Mouse (Mus musculus): ENCODE measurements at regions not wholly inside any gene's neighbourhood (a gene's known extent, or its start where the extent isn't known, plus 50 kb on each side); places are given as distances from the start of the nearest gene placed in this dataset.

DNA sequence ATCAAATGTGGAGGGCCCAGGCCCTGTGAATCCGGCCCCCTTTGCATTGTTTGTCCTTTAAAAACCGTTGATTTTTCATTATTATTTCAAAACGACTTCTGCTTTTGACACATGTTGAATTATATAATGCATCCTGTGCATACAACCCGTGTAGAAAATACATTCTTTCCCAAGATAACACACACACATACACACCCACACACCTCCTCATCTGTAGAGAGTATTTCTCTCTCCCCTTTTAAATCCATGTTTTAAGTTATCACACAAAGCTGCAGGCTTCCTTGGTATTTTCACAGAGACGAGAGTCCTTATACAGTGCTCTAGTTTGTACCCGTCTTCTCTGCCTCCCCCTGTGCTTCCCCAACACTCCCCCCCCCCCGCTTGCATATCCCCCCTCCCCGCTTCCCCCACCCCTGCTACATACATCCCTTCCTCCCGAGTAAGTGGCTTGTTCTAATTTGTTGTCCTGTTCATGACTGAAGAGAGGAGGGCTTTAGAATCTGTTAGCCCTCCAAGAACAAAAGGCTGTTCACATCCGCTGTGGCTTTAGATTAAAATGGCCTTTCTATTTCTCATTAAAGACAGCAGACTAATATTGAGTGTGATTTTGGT lies 95.8 kb upstream of the Errfi1 start:
- H3K4me3 ChIP-seq: no peak overlapping the region
- H3K4me1 ChIP-seq: peaks cover 28% of the 10 kb centered on the region
- 38% methylated on average over 10 of the region's 10 CpGs for WGBS
- no peaks in the 10 kb centered on the region for H3K27me3 ChIP-seq
- H3K4me2 ChIP-seq (replicated peaks): peak overlapping the region; percentile 45; the same call in 1 of the 2 replicates
- H3K36me3 ChIP-seq: no peaks in the 10 kb centered on the region
- no peak for ATAC-seq (ENCODE audit: low FRiP score, low read depth)
- H3K27ac ChIP-seq: peak overlapping the region; percentile 52; the same call in 1 of the 2 replicates
- peak overlapping the region; percentile 45 for H3K9ac ChIP-seq
- peaks cover 5% of the 10 kb centered on the region; the same call in 1 of the 2 replicates for H3K9me3 ChIP-seq

DNA sequence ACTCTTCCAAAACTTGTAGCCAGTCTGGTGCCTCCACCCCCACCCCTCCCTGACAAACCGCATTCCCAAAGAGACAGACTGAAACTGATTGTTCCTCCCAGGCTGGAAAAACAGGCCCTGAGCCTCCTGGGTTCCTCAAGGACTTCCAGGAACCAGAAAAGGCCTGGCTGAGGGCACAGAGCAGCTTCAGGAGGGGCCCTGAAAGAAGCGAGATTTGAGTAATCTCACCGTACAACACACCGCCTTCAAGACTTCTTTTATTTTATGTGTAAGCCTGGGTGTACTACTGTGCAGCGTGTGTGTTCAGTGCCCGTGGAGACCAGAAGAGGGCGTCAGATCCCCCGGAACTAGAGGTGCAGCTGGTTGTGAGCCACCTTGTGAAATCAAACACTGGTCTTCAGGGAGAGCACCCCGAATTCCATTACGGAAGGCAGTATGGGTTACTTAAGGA lies 96.4 kb upstream of the Errfi1 start:
- no peak for ATAC-seq (ENCODE audit: low FRiP score, low read depth)

DNA sequence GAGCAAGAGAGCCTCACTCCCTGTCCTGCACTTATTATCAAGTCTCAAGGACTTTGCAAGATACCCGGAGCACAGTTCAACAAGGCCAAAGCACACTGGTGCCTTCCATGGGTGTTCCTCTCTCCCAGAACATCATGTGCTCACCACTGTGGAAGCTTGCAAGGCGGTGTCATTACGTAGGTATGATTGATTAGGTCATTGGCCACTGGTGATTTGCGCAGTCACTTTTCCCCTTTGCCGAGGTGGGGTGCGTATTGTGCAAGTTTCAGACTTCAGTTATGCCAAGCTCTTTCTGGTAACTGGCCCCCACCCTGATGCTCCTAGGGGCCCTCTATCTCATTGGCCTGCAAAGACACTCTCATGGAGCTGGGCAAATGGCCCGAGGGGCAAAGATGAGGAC lies 98.3 kb upstream of the Errfi1 start:
- Histone ChIP-seq H3K27ac (no peak overlapping the region), H3K4me1 (peaks cover 37% of the 10 kb centered on the region), H3K4me3 (no peak overlapping the region), H3K36me3 (no peaks in the 10 kb centered on the region), H3K27me3 (no peaks in the 10 kb centered on the region), H3K9me3 (peaks cover 5% of the 10 kb centered on the region; the same call in 1 of the 2 replicates), H3K9ac (no peak overlapping the region), H3K4me2 (replicated peaks) (no peak overlapping the region)
- ATAC-seq (ENCODE audit: low FRiP score, low read depth): no peak
- 92% methylated on average over 7 of the region's 7 CpGs for WGBS

More for the DNA sequence above, 96.4 kb upstream of the Errfi1 start:
- Histone ChIP-seq H3K9ac (no peak overlapping the region), H3K27me3 (no peaks in the 10 kb centered on the region), H3K4me2 (replicated peaks) (no peak overlapping the region), H3K27ac (no peak overlapping the region), H3K9me3 (peaks cover 5% of the 10 kb centered on the region; the same call in 1 of the 2 replicates), H3K4me1 (peaks cover 28% of the 10 kb centered on the region), H3K36me3 (no peaks in the 10 kb centered on the region), H3K4me3 (no peak overlapping the region)
- WGBS: 74% methylated on average over 10 of the region's 10 CpGs

DNA sequence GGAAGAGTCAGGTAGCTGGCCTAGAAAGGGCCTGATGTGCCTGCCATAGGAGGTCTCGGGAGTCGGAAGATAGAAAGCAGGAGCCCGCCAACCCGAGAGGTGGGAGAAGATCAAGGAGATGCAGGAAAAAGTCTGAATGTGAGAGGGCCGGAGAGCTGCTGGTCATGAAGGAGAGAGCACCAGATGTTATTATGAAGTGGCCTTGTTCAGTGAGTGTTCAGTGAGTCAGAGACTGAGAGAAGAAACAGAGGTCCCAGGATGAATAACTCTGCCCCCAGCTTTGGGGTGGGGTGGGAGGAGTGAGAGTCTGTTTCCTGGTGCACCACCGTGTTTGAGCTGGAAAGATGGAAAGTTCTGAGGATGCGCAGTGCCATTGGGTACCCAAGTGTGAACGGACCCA lies 100.2 kb upstream of the Slc45a1 start:
- Histone ChIP-seq H3K4me2 (replicated peaks) (no peak overlapping the region), H3K4me1 (peaks cover 27% of the 10 kb centered on the region), H3K9me3 (peaks cover 5% of the 10 kb centered on the region; the same call in 1 of the 2 replicates), H3K36me3 (no peaks in the 10 kb centered on the region), H3K4me3 (no peak overlapping the region), H3K27ac (no peak overlapping the region), H3K27me3 (no peaks in the 10 kb centered on the region), H3K9ac (no peak overlapping the region)
- 74% methylated on average over 8 of the region's 8 CpGs for WGBS
- ATAC-seq (ENCODE audit: low FRiP score, low read depth): no peak

DNA sequence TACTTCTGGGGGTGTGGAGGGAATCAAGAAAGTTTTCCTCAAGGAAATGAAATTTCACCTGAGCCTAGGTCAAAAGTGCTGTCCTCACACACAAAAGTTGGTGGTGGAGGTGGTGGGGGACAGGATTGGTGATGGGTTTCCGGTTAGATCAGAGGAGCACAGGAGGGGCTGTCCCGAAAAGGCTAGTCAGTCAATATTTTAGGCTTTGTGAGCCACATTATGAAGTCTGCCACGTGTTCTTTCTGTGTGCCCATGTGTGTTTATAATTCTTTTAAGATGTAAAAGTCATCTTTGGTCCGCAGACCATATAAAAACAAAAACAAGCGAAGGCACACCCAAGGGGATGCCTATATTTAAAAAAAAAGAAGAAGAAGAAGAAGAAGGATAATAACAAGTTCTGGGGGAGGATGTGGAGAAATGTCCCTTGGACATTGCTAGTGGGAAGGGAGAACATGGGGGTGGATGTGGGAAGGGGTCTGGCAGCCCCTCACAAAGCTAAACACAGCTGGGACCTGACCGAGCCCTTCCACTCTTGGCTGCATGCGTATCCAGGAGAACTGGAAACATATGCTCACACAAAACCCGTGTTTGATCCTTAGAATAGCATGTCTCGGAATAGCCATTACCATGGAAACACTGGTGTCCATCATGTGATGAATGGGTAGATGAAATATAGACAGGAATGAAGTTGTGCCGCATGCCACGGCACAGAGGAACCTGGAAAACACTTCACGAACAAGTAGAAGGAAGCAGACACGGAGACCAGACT lies 98.7 kb upstream of the Slc45a1 start:
- Histone ChIP-seq H3K9ac (no peak overlapping the region), H3K36me3 (no peaks in the 10 kb centered on the region), H3K27ac (no peak overlapping the region; the same call in 1 of the 2 replicates), H3K4me3 (no peak overlapping the region), H3K27me3 (no peaks in the 10 kb centered on the region), H3K4me1 (peaks cover 34% of the 10 kb centered on the region), H3K4me2 (replicated peaks) (no peak overlapping the region), H3K9me3 (peaks cover 5% of the 10 kb centered on the region; the same call in 1 of the 2 replicates)
- WGBS: 51% methylated on average over 13 of the region's 13 CpGs
- no peak for ATAC-seq (ENCODE audit: low FRiP score, low read depth)

DNA sequence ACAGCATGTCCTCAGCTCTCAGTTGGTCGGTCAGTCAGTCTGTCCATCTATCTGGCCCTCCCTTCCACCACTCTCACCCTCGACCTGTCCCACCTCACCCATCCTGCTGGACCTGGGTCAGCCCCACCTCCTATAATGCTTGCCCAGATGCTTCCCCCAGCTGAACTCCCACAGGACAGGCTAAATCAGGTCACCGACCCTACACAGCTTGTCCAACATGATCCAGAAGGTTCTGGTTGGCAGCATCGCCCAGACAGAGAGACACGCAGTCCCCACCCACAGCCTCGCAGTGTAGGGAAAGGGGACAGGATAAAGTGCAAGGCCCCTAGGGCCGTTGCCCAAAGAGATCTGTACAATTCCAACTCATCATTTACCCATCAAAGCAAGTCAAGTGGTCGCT lies 97.1 kb upstream of the Slc45a1 start:
- Histone ChIP-seq H3K36me3 (no peaks in the 10 kb centered on the region), H3K4me2 (replicated peaks) (no peak overlapping the region), H3K27me3 (no peaks in the 10 kb centered on the region), H3K9ac (no peak overlapping the region), H3K9me3 (no peaks in the 10 kb centered on the region), H3K27ac (no peak overlapping the region), H3K4me3 (no peak overlapping the region), H3K4me1 (peaks cover 36% of the 10 kb centered on the region)
- WGBS: 85% methylated on average over 8 of the region's 8 CpGs
- ATAC-seq (ENCODE audit: low FRiP score, low read depth): no peak

DNA sequence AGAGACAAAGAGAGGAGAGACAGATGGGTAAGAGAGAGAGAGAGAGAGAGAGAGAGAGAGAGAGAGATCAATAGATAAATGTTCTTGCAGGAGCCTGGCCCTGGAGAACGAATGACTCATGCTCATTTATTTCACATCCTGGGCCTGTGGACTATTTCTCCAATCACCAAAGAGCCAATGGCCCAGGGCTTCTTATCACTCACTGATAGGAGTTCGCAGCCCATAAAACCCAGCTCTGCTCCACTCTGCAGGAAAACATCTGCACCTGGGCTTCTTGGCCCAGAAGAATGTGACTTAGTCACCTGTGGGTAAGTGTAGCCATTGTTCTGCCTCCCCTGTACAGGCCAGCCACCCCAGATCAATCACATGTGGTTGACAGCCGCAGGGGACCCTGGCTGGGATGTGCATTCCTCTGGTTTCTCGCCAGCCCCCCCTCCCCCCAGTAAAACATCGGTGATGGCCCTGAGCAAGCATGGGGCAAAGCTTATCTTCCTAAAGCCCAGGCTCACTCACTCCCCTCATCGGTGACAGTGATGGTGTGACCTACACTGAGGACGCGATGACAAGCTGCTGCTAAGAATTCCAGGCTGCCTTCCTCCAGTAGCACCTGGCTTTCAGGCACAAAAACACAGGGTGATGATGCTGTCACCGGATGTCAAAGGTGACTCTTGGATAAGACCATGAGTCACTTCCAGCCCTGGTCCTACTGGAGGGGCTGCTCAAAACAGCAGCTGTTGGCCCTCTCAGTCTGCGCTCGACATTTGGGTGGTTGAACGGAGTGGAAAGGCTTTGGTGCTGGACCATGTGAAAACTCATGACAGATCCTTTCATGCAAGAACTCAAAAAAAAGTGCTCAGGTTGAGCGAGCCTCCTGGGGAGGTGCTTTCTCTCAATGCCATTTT lies 96.4 kb upstream of the Slc45a1 start:
- Histone ChIP-seq H3K27me3 (no peaks in the 10 kb centered on the region), H3K27ac (no peak overlapping the region), H3K4me1 (peaks cover 38% of the 10 kb centered on the region), H3K36me3 (no peaks in the 10 kb centered on the region), H3K9ac (no peak overlapping the region), H3K4me3 (no peak overlapping the region), H3K4me2 (replicated peaks) (no peak overlapping the region), H3K9me3 (no peaks in the 10 kb centered on the region)
- WGBS: 42% methylated on average over 13 of the region's 13 CpGs
- no peak for ATAC-seq (ENCODE audit: low FRiP score, low read depth)

DNA sequence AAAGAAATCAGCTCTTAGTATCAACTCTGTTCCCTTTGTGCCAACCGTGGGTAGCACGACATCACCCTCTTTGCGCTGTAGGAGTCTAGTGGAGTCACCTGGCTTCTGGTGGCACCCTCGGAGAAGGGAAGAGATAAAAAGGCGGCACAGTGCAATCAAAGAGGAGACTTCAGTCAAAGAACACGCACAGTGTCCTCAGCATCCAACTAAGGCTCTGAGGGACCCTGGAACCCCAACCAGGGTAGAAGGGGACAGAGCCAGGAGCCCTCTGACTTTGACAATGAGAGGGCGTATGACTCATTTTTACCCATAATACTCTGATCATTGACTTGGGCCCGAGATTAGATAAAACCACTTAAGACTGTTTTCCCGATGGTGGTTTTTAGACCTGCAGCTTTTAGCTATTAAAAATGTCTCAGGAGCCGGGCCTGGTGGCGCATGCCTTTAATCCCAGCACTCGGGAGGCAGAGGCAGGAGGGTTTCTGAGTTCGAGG lies 94.5 kb upstream of the Slc45a1 start:
- Histone ChIP-seq H3K4me3 (no peak overlapping the region), H3K4me2 (replicated peaks) (no peak overlapping the region), H3K27me3 (no peaks in the 10 kb centered on the region), H3K4me1 (peaks cover 42% of the 10 kb centered on the region), H3K9me3 (no peaks in the 10 kb centered on the region), H3K9ac (no peak overlapping the region), H3K27ac (peak overlapping the region; percentile 28; the same call in 1 of the 2 replicates), H3K36me3 (no peaks in the 10 kb centered on the region)
- ATAC-seq (ENCODE audit: low FRiP score, low read depth): no peak
- 81% methylated on average over 13 of the region's 13 CpGs for WGBS

DNA sequence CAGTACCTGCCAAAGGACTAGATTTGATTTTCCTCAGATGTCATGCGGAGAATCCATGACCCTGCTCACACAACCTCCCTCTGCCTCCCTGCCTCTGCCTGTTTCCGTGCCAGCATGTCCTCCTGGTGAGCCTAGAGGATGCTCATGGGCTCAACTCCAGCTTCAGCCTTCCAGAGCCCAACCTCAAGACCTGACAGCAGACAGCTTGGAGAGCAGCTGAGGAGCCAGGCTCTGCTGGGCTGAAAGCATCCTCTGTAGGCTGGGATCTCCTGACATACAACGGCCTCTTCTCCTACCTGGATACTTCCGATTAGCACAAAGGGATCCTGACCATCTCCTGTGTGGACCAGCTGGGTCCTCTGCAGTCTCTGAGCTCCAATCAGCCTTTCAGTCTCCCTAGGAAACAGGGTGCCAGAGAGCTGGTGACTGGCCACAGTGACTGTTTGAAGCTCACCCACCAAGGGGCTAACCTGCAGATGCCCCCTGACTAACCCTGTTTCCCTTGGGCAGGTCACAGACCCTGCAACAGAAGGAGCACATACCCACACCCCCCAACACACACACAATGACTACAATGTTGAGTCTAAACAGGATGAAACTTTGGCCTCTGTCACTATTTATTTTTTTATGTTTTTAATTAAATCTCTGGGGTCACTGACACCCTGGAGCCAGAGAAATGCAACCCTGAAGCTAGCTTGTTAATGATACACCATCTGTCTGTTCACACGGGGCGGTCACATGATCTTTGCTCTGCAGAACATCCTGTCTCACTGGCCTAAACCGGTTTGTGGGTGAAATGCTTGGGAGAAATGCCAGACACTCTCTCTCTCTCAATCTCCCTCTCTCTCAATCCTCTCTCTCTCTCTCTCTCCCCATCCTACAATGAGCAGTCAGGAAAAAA lies 93.8 kb upstream of the Slc45a1 start:
- no peak overlapping the region for H3K9ac ChIP-seq
- H3K4me1 ChIP-seq: peaks cover 36% of the 10 kb centered on the region
- no peaks in the 10 kb centered on the region for H3K9me3 ChIP-seq
- H3K27ac ChIP-seq: peak overlapping the region; percentile 28; the same call in 1 of the 2 replicates
- no peak overlapping the region for H3K4me3 ChIP-seq
- no peak overlapping the region for H3K4me2 ChIP-seq (replicated peaks)
- H3K27me3 ChIP-seq: no peaks in the 10 kb centered on the region
- peak; percentile 55; the same call in 1 of the 2 replicates for ATAC-seq (ENCODE audit: low FRiP score, low read depth)
- 47% methylated on average over 7 of the region's 7 CpGs for WGBS
- no peaks in the 10 kb centered on the region for H3K36me3 ChIP-seq

DNA sequence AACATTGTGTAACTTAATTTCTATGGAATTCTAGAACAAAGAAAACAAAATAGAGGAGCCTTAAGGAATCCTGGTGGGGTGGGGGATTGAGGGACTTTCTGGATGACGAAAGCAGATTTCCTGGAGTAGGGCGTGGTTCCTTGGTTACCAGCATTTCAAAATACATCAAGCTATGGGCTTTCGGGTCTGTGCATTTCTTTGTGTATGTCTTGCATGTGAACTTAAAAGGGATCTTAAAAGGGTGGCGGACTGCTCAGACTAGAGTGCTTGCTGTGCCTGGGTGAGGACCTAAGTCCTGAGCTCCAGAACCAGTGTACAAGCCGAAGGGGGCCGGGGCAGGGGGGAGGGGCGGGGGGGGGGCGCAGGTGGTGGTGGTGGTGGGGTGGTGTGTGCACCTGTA lies 91.5 kb upstream of the Slc45a1 start:
- Histone ChIP-seq H3K4me2 (replicated peaks) (no peak overlapping the region), H3K27me3 (no peaks in the 10 kb centered on the region), H3K4me1 (peaks cover 22% of the 10 kb centered on the region), H3K36me3 (no peaks in the 10 kb centered on the region), H3K9ac (no peak overlapping the region), H3K4me3 (no peak overlapping the region), H3K9me3 (no peaks in the 10 kb centered on the region), H3K27ac (no peak overlapping the region)
- ATAC-seq (ENCODE audit: low FRiP score, low read depth): no peak
- 71% methylated on average over 7 of the region's 8 CpGs for WGBS

DNA sequence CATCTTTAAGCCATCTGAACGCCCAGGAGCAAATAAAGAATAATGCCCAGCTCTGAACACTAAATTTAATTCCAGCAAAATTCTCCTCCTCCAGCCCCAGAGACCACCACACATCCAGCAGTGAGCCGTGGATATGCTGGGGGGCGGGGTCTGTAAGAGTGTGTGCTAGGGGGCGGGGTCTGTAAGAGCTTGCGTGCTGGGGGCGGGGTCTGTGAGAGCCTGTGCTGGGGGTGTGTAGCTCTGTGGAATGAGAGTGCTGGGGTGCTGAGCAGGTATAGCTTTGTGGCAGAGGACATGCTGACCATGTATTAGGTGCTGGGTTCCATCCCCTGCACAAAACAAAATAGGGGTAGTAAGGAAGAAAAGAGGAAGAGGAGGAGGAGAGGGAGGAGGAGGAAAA lies 91.1 kb upstream of the Slc45a1 start:
- no peaks in the 10 kb centered on the region for H3K36me3 ChIP-seq
- no peak overlapping the region for H3K27ac ChIP-seq
- WGBS: 36% methylated on average over 6 of the region's 6 CpGs
- H3K9me3 ChIP-seq: no peaks in the 10 kb centered on the region
- no peaks in the 10 kb centered on the region for H3K27me3 ChIP-seq
- ATAC-seq (ENCODE audit: low FRiP score, low read depth): no peak; the same call in 1 of the 2 replicates
- H3K4me1 ChIP-seq: peaks cover 18% of the 10 kb centered on the region
- H3K9ac ChIP-seq: no peak overlapping the region
- 0 out of 2 replicates have a peak overlapping the region, but pooled peaks have one; percentile 7 for H3K4me2 ChIP-seq (replicated peaks)
- H3K4me3 ChIP-seq: no peak overlapping the region
